Mouse (Mus musculus): Measurements from ENCODE around the gene Edar.

The Edar gene

DNA sequence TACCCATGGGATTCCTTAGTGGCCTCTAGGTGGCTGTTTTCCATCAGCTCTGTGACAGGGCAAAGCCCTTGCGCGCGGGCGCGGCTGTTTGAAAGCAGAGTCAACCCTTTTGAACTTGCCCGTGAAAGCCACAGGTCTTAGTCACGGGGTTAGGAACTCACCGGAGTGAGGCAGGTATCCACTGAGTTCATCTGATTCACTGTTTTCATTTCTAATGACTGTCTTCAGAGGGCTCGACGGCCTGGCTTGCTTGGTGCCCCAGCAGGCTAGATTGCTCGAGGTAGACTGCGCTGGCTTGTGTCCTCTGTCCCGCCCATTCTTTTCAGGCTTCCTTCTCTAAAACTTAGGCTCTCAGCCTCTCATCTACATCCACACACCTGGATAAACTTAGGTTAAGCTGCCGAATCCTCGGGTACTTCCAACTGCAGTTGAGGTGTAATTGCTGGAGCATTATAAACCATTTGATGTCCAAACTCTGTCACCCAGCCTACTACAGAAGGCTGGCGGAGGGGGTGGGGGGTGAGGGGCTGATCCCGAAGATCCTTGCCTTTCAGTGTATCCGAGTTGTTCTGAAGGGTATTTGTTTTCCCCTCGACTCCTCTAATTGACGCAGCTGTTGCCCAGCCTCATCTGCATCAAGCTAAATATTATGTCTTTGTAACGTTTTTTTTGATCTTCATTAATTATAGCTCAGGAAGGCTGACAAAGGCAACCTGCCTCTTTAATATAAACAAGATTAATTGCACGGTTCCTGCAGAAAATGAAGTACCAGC is 24.0 kb downstream of the Edar start:
- no peak for DNase-seq (ENCODE audit: low spot score in 2 of 2)

DNA sequence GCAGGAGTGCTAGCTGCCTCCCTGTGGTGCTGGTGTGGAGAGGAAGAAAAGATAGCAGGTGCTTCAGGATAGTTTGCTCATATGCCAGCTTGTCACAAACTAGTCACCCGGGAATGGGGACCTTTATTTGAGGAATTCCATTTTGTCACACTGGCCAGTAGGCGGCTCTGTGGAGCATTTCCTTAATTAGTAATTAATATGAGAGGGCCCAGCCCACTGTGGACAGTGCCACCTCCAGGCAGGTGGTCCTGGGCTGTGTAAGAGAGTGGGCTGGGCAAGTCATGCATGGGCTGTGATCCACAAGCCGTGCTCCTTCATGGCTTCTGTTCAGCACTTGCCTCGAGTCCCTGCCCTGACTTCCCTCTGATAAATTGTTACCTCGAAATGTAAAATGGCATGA is 26.7 kb downstream of the Edar start:
- DNase-seq (ENCODE audit: low spot score in 2 of 2), result no peak

DNA sequence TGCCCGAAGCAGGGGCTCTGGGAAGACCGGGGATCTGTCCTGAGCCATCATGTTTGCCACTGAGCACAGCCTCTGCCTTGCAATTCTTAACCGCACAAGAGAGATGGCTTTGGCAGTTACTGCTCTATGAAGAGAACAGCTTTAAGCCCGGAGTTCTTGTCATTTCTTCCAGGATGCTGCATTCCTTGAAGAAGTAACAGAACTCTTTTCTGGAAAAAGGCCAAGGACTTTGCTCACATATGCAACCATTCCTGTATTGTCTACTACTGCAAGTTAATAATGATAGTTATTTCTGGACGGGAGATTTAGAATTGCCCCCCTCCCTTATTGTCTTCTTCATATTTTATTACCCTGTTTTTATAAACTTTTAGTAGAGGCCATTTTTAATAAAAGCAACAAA is 30.8 kb downstream of the Edar start:
- no peak for DNase-seq (ENCODE audit: low spot score in 2 of 2)

DNA sequence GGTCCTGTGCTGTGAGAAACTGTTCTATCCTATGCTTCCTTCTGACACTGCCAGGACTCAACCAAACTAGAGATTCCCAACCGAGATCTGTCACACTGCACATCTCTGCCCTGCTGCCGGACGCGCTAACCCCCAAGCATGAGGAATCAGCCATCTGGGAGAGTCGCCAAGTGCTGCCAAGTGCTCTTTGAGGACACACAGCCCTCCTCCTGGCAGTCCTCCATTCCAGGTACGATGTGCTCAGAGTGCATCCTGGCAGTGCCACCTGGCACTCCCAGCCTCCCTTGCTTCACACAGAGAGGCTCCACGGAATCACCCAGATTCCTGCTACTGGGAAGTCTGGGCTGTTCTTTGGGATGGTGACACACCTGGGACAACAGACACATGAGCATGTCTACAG is 31.3 kb downstream of the Edar start:
- no peak for DNase-seq (ENCODE audit: low spot score in 2 of 2)

DNA sequence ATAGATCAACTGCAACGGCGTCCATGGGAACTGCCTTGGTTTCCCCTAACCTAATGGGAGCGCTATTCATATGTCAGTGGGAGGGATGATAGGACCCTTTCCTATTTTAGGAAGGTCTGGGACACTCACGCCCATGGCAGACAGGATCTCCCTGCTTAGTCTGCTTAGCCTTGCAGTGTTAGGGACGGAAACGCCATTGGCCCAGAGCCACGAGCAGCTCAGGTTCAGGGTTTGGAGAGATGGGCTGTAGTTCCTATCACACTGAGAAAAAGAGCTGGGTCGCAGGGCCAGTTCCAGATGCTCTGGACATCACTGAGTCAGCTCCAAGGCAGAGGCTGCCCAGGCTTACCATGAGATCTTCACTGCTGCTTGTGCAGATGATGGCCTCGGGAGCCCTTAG is 32.5 kb downstream of the Edar start:
- no peak for DNase-seq (ENCODE audit: low spot score in 2 of 2)

DNA sequence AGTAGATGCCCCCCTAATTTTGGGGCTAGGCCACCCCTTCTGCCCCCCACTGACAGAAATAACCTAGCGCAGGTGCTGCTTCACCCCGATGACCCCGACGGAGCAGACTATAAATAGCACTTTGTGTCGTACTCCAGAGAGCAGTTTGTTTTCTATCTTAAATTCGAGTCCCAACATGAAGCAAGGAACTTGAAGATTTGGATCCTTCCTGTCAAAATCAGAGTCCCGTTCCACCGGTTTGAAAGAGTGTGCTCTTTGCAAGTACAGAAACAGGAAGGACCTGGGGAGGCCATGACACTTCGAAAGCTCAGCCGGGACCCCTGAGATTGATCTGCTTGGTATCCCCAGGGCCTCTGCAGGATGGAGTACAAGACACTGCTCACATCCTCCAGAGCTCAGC is 33.8 kb downstream of the Edar start:
- no peak for DNase-seq (ENCODE audit: low spot score in 2 of 2)

DNA sequence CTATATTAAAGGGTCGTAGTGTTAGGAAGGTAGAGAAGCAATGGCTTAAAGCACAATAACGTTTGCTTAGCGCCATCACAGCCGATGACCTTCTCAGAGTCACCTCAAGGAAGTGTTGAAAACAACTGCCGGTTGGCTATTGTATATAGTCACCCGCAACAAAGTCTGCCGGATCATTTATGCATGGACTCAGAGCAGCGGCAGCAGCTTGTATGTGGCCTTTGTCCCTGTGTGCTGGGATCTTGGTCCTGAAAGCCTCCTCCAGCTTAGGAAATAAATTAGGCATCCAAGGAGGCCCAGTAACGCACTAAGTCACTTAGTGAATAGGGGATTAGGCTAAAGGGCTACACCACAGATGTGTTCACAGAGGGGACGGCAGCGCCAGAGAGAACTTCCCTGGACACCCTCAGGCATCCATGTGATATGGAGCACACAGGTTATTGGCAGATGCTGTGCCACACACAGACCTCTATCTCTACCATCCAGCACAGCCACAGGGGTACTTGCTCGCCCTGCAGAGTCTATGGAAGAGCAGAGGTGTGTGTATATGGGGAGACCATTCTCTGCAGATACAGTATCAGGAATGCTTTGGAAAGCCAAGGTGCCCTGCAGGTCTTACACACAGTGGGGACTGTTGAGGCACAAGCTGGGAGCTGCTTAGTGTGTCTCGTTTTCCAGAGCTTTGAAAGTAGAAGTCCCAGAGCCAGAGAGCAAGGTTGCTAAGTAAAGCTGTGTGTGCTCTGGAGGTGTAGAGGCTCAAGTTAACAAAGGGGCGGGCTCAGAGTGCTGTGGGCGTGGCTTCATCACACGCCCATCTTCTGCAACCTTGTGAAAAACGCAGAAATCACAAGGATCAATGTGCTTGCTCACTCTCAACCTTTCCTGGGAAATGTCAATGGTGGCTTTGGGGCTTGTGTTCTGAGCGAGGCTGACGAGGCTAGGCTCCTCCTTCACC is 34.7 kb downstream of the Edar start:
- DNase-seq (ENCODE audit: low spot score in 2 of 2), result no peak

DNA sequence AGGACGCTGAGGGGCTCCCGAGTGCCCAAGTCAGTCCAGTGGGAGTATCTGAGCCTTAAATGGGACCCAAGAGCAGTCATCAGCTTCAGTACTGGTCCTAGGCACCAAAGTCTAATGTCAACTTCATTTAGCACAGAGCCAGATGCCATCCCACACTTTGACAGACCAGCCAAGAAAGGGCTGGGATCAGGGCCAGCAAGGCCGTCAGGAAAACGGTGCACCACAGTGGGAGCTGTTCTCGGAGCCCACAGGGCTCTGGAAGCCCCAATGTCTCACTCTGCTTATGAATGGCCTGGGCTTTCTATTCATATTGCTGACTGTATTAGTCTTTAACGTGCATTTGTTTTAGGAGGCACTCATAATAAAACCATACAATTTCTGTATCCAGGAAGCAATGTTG is 36.2 kb downstream of the Edar start:
- no peak for DNase-seq (ENCODE audit: low spot score in 2 of 2)

DNA sequence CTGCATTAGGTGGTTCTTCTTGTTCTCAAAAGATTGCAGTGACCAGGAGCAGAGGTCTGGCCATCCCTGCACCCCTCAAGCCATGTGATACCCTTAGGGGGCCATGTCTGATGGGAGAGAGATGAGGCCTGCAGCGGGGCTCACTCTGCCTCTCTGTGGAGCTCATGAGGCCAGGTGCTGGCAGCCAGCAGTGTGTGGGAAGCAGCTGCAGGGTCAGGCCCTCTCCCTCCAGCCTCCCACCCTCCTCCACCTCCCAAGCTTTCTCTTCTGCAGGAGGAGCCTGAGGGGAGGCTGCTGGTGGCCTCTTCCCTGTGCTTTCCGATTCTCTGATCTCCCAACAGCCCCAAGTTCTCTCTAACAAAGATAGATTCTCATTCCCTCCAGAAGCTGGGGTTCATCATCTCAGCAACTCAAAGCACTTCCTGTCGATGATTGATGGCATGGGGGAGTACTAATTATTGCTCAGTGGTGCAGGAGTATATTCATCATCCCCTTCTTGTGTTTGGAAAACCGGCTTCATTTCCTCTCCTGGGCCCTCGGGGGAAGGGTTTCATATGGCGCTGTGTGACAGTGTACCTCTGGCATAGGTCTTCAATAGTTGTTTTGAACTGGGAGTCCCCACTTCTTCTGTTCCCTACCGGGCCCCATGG is 38.9 kb downstream of the Edar start:
- DNase-seq (ENCODE audit: low spot score in 2 of 2), result no peak

DNA sequence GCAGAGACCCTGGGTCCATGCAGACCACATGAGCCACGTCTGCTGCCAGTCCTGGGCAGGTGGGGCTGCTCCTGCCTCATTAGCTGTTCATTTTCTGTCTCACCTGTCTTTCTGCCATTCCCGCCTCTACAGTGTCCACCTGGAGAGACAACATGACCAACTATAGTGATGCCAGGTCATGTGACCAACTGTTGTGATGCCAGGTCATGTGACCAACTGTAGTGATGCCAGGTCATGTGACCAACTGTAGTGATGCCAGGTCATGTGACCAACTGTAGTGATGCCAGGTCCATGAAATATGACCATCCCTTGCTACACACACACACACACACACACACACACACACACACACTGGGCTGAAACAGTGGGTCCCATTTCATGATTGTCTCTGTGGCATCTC is 41.9 kb downstream of the Edar start:
- no peak for DNase-seq (ENCODE audit: low spot score in 2 of 2)

DNA sequence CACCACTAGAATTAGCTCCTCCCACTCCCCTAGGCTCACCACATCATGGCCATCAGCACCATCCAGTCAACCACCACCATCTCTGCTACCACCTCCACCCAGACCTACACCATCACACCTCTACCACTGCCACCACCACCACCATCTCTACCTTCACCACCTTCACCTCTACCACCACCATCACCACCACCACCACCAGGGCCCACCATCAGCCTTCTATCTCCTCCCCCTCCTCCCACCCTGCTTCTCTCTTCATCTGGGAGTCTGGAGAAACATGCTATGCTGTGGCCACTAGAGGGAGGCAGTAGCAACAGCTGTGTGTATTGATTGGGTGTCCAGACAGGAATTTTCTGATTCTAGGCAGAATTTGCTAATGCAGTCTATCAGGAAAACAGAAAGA is 47.9 kb downstream of the Edar start:
- peak; percentile 53 to 63 for DNase-seq (ENCODE audit: low spot score in 2 of 2)

DNA sequence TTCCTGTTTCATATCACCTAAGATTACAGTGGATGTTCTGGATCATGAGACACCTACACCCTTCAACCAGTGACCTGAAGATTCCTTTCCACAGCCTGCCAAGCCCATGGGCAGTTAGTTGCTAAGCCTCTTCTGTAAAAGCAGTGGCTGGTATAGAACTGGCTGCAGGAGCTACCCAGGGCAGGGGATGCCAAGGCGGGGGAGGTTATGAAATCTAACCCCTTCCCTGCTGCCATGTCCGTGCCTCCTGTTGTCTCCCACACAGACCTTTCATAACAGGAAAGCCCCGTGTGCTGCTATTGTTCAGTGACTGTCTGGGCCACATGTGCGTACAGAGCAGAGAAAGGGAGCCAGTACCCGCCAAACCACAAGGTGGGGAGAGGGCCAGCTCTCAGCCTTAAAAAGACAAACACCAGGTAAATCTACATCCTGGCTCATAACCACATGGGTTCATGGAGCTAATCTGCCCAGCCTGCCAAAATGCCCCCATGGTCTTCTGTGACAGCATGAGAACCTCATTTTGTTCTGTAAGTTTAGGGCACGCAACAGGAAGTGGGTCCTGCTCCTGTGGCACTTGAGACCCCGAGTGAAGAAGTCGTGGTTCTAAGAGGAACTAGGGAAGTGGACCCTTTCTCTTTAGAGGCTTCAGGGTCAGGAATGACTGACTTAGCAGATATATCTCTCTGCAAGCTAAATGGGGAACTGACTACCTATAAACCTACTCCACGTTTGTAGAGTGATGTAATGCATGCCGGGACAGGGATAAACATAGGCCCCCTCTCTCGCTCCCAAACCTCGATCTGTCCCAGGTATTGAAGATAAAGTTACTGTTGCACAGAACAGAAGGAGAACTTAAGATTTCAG is 50.4 kb downstream of the Edar start:
- DNase-seq (ENCODE audit: low spot score in 2 of 2), result no peak

DNA sequence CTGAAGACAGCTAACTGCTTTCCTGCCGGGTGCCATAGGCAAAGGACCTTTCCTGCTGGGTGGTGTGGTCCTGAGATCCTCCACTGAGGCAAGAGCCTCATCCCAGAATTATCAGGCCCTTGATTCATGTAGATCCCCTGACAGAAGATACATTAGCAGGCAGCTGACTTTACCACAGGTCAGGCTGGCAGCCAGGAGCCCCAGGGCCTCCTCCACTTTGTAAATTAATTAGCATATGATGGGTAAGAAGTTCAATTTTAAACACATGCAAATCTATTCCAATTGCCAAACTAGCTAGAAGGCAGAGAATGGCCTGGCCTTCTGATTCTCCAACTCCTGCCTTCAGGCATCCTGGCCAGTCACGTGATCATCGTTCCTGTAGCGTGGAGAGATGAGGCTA is 56.2 kb downstream of the Edar start:
- DNase-seq (ENCODE audit: low spot score in 2 of 2), result no peak

DNA sequence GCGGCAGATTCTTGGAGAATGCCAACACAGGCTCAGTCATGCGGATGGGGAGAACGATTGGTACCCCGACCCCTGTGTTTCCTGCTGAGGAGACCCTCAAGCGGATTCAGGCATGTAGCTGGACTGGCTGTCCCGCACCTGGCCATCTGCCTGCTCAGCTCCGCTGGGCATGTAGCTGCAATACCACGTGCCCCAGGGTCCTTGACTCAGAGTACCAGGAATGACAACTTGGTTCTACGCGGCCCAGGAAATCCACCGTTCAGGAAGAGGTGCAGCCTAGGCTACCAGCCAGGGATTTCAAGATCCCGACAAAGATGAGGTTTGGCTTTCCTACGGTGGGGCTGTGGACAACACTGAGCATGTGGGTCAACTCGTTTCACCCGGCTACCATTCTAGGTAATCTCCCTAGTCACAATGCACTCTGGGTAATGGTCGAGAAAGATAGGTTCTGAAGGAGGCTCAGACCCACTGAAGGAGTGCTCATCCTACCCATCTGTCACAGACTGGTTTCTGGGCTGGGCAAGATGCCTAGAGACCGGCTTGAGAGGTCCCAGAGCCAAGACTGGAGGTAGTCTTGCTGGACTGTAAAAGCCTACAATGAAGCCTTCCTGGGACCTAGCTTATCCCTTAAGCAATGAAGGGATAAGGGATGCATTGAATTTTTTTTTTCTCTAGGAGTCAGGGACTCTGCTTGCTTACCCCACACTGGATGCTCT is 56.8 kb downstream of the Edar start:
- DNase-seq (ENCODE audit: low spot score in 2 of 2), result no peak

DNA sequence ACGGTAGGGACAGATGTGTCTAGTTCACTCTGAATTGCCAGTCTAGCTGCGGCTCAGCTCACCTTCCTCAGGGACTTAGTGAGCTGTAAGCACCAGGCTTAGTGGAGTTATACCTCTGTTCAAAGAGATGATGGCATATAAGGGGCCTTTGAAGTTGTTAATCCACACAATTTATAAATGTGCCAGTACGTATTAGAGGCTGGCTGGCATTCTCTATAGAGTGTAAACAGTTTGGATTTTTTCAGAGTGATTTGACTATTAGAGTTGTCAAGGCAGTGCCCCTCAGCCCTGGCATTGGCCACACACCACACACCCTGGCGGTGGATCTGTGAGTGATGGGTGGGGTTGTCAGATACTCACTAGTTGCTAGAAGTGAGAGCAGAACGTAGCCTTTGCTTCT is 58.9 kb downstream of the Edar start:
- DNase-seq (ENCODE audit: low spot score in 2 of 2), result no peak

DNA sequence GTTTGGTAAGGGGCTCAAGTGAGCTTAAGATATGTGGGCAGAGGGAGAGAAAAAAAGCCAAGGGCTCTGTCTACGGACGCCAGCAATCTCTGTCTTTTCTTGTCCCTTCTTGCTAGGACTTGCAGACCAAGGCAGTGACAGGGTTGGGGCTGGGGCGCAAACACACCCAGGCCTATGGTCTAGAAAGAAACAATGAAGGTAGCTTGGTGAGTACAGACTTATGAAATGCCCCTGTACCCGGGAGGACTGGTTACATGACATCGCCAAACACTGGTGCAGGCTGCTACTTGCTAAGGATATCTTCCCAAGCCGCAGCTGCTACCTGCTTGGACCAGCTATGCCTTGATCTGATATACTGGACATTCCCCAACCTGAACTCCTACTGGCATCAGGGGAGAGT is 60.9 kb downstream of the Edar start:
- no peak for DNase-seq (ENCODE audit: low spot score in 2 of 2)

DNA sequence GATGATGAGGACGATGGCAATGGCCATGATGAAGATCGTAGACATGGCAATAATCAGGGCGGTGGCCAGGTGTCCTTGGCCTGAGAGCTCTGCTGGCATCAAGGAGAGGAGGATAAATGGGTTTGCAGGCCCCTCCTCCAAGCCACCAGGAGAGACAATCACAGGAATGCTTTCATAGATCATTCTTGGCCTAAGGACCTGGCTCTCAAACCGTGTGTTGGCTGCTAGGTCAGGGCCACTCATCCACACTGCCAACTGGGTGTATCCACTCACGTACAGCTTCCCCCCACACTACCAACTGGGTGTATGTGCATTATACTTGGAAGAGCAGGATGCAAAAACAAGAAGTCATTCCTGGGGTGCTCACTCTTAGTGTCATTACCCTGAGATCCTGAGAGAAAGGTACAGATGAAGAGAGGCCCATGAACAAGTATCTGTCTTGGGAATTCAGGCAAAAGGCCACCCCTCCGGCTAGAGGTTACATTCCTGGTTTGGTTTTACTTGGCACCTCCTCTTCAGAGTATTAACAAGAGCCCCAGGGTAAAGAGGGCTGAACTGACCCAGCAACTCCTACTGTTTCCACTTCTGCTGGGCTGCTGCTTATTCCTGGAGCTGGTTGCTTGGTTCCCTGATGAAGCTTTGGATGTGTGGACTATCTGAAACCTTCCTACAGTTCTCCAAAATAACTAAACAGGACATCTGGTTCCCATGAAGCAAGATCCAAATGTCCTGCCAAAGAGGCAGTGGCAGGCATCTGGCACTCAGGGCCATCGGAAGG is 64.8 kb downstream of the Edar start:
- DNase-seq (ENCODE audit: low spot score in 2 of 2), result no peak

DNA sequence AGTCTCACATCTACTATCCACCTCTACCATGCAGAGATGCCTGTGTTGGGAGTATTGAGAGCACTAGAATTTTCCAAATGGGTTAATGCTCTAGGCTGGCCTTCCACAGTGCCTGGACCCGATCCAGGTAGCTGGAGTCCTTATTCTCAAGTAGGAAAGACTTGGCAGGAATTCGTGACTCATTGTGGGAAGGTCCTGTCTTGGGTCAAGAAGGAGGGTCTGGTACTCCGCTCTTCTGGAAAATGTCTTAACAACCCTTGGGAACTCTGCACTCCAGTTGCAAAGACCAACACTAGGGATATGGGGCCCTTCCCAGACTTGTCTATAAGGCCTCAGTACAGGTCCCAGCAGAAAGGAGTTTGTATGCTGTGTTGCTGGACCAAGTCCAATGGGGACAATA is 66.6 kb downstream of the Edar start:
- no peak for DNase-seq (ENCODE audit: low spot score in 2 of 2)

DNA sequence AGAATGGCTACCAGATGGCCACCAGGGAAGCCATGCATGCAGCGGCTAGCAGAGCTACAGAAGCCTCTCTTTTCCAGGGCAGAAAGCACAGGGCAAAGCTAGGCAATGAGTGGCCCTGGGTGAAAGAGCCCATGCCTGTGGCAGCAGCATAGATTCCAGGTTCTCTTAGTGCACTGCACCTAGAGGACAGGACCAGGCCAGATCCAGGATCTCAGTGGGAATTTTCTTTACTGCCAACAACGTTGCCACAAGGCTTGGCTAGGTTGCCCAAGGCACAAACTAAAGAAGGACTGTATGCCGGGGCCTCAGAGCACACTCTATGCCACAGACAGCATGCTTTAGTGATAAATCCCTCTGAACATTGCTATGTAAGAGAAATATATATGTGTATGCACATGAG is 69.1 kb downstream of the Edar start:
- DNase-seq (ENCODE audit: low spot score in 2 of 2), result no peak

DNA sequence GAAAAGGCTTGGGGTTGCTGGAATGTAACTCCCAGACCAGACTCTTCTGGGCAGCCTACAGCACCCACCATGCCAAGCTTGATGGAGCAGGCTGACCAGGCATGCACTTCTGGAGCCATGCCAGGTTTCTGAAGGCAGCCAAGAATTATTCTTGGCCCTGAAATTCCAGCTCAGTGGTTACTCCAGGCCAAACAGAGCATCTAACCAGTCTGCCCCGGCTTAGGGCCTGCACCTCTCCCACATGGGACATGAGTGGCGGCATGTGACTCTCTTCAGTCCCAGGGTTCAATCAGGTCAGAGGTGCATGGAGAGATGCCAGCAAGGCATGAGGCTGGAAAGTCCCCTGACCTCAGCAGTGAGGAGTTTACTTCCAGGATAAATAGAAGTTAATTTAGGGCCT is 70.7 kb downstream of the Edar start:
- peak; percentile 17 to 20 for DNase-seq (ENCODE audit: low spot score in 2 of 2)
